Mouse (Mus musculus): ENCODE measurements at regions not wholly inside any gene's neighbourhood (a gene's known extent, or its start where the extent isn't known, plus 50 kb on each side); places are given as distances from the start of the nearest gene placed in this dataset.
"Not testable (repeated sequence)": the region's sequence is repeated elsewhere in the genome, so short reads cannot be mapped to it uniquely, and the experiment has no call there.

DNA sequence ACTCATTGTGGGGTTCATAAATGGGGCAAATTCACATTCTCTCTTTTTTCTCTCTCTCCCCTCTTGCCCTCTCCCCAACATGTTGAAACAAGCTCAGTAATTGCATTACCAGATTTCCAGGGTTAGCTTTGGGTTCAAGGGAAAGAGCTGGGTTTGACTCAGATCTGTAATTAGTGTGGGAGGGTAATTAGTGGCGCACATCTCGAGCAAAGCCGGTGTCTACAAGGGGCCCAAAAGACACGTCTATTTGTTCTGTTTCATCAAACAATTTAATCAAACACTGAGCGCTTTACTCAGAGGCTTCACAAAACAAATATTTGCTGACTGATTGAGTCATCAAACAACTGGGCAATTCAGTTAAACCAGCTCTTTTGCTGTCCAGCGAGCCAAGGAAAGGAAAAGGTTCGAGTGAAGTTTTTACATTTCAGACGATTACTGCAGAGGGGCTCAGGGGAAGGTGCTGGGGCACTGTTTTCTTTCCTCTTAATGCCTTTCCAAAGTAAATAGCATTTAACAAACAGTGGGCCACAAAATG, 193.6 kb upstream of the Six2 start:
- DNase-seq (ENCODE audit: low read depth): no peak

DNA sequence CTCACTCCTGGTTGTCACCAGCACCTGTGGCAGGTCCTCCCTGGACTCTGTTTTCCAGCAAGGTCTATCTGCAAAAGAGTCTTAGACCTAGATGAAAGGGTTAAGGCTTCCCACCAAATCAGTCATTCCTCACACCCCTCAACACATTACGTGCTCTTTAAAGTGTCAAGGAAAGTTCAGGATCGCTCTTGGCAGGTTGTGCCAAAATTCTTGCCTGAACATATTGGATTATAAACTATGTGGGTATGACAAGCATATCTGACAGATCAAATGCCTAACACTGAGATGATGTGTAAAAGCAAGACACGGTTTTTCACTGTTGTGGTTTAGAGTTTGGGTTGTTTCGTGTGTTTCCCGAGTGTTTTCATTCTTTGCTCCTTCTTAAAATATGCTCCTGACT, 193.0 kb upstream of the Six2 start:
- no peak for DNase-seq (ENCODE audit: low read depth)

DNA sequence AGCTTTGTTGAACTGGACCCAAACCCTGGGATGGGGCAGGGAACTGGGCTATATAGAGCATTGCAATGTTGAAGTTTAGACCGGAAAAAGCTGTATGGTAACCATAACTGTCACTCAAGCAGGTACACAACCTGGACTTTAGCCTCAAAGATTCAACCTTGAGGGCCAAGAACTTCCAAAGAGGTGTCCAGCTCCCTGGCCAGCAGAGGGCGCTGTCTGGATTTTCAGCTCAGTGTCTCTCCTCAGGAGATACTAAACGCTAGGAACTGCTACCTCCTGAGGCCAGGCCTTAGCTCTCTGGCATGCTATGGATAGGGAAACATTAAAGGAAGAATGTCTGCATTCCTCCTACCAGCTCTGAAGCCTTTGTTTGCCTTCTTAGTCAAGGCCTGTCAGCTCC, 189.4 kb upstream of the Six2 start:
- DNase-seq (ENCODE audit: low read depth): peak; percentile 14

GRCm38 (mm10) chr17:85876853-85877252, 188.8 kb upstream of the Six2 start:
- peak; percentile 15 for DNase-seq (ENCODE audit: low read depth)

DNA sequence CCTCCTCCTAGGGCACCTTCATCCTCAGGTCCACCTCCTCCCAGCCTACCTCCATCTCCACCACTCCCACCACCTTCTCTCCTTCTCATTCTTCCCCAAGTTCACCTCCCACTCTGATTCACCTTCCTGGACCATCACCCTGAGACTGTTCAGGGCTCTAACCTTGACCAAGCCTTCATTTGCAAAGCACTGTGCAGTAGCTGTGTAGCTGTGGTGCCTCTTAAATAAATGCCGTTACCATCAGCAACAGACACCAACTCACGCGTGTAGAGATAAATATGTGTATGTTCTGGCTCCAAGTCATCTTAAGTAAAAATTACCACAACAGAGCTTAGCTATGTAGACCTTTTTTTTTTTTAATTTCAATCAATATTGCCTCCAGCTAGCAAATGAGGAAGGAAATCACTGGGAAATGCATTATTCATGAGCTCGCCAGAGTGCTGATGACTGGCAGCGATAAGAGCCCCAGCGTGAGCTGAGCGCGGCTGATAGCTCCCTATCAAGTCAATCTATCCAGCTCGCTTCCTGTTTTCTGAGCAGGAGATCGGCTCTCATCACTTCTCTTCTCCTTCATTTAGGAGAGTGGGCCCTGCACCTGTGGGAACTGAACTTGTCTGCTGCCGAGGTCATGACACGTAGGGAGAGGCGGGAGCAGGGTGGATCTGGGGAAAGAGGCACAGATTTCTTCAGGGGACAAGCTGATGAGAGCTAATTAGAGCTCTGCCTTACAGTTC, 185.9 kb upstream of the Six2 start:
- peak; percentile 77 for DNase-seq (ENCODE audit: low read depth)

GRCm38 (mm10) chr17:85872903-85873413, 184.9 kb upstream of the Six2 start:
- DNase-seq (ENCODE audit: low read depth): no peak

- no peak for DNase-seq (ENCODE audit: low read depth)
These were observed 182.3 kb upstream of the Six2 start for GRCm38 (mm10) chr17:85870406-85870805.

DNA sequence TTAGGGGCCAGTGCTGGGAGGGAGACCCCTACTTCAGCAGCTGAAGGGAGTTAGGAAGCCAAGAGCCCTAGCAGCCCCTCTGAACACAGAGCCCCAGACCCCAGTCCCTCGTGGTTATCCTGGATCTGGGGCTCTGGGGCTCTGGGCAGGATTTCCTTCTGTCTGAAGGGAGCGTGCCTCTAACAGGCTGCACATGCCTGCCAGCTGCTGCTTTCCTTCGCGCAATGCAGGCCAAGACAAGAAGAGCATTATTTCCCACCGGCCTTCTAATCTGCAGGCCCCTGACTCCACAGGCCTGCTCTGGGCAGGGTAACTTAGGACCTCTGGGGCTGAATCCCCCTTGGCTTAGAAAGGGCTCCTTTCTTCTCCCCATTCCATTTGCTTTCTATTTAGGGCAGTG, 181.1 kb upstream of the Six2 start:
- DNase-seq (ENCODE audit: low read depth): no peak

DNA sequence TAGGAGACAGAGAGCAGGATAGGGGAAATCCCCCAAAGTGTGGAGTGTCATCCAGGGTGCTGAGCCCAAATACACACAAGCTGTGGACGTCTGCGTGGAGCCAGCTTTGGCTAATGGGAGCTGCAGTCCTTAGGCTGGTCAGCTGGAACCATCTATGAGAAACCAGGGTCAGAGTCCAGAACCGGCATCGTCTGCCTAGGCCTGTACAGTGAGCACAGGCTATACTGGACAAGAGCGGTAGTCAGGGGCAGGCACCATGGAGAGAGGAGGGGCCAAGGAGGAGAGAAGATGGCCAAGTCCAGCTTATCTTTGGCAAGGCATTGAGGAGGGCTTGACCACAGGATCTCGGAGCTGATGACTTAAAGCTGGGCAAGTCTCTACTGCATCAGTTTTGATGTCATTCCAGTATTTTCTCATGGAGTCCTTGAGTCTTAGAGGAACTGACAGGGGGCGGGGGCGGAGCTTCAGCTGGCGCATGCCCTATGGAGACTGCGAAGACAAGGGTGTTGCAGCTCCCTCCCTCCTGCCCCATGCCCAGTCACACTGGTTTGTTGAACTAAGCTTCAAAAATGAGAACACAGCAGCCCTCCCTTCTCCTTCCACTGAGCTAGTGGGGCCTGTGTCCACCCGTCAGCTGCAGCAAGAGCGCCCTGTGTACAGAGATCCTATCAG, 180.0 kb upstream of the Six2 start:
- no peak for DNase-seq (ENCODE audit: low read depth)

DNA sequence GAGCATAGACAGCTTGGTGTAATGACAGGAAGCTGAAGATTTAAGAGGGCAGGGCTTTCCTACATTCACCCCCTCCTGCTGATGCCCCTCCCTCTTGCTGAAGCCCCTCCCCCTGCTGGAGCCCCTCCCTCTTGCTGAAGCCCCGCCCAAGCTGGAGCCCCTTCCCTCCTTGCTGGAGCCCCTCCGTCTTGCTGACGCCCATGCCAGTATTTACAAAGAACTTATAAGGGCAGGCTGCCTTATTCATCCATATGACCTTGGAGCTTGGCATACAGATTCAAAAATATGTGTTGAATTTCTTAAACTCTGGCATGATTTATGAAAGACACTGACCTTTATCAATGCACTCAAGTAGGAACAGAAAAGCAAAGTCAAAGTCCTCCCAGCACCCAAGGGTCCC, 178.5 kb upstream of the Six2 start:
- no peak for DNase-seq (ENCODE audit: low read depth)

DNA sequence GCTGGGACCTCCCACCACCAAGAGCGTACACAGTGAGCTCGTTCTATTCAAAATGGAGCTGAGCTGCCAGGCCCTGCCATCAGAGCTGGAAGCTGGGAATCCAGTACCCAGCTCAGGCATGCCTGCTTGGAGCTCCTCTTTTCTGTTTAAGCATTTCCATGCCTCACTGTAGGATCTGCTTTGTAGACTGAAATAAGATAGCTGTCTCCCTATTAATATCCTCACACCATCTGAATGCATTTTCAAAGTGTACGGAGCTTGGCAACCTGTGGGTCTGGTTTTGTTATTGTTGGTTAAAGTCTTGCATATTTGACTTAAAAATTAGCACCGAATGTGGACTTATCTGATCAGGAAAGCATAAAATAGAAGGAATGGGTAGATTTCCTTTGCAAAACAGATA, 177.9 kb upstream of the Six2 start:
- DNase-seq (ENCODE audit: low read depth): no peak

- DNase-seq (ENCODE audit: low read depth): no peak
These were observed 173.3 kb upstream of the Six2 start for GRCm38 (mm10) chr17:85861328-85861727.

DNA sequence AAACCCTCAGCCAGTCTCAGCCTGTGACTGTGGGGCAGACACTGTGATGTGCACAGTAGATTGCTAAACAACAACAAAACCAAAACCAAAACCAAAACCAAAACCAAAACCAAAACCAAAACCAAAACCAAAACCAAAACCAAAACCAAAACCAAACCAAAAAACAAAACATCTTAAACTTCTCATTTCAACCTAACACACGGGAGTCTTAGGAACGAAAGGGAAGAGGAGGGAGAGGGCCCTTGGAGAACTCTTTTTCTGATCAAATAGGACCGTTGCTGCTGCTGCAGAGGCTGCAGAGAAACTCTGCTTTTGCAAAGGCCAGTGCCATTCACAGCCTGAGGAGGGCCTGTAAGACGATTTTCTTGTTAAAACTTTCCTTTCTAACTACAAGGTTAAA, 172.7 kb upstream of the Six2 start:
- no peak for DNase-seq (ENCODE audit: low read depth)

- DNase-seq (ENCODE audit: low read depth): no peak
These were observed 172.0 kb upstream of the Six2 start for GRCm38 (mm10) chr17:85859926-85860707.

GRCm38 (mm10) chr17:85858516-85858915, 170.4 kb upstream of the Six2 start:
- no peak for DNase-seq (ENCODE audit: low read depth)

- DNase-seq (ENCODE audit: low read depth): no peak
These were observed 169.8 kb upstream of the Six2 start for GRCm38 (mm10) chr17:85857705-85858472.

DNA sequence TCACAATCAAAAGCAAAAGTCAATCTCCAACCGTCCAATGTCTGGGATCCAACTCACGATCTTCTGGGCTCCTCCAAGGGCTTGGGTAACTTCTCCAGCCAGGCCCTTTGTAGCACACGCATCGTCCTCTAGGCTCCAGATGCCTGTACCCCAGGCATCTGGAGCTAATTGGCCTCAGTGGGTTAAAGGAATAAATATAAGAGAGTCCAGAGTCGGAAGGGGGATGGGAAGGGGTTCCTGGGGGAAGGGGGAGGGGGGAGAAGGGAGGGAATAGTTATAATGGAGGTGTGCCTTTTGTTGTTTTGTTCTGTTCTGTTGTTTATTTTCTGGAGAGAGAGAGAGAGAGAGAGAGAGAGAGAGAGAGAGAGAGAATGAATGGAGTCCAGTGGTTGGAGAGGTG, 168.8 kb upstream of the Six2 start:
- DNase-seq (ENCODE audit: low read depth): not testable (repeated sequence)

DNA sequence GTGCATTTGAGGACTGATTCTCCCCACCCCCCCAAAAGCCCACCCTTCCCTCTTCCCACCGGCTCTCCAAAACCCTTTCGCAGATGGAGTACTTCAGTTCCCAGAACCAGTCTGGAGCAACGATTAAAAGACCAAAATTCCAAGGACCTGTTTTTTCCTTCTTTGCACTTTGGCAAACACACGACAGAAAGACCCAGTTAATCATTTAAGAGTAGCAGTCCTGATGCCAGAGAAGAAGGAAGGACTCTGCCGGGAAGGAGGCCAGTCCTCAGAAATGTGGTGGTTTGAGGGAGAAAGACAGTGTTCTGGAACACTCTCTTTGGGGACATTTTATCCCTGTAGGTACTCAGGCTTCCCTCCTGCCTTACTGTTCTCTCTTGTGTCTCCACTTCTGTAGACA, 165.1 kb upstream of the Six2 start:
- DNase-seq (ENCODE audit: low read depth): no peak

DNA sequence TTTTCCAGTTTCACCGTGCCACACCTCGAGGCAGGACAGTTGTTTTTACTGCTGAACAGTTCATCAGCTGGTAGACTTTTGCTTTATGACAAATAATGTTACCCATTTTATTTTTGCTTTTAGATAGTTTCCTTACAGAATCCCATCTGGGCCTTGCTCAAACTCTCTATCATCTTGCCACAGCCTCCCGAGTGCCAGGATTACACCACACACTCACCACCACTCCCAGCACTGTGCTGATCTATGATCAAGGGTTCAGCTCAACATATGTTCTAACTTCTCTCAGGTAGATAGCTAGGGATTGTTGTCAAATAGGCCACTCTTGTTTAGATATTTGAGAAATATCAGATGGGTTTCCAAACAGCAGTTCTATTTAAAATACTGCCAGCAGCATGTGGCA, 160.5 kb upstream of the Six2 start:
- peak; percentile 11 for DNase-seq (ENCODE audit: low read depth)

- DNase-seq (ENCODE audit: low read depth): no peak
These were observed 159.7 kb upstream of the Six2 start for GRCm38 (mm10) chr17:85847756-85848155.

DNA sequence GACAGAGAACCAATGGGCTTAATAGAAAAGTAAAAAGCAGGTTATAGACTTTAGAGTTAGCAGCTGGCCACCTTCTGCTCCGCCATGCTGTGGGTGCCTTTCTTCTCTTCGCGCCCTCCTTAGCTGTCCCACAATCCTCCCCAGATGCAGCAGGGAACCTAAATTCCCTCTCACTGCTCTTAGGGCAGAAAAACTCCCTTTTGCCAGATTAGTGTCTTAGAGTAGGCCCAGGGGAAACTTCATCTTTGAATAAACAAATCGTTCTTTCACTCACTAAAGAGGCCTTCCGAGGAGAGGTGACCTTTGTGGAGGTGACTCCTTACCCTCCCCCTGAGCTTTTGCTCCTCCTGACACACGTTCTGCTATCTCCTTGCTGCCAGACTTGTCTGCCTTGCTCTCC, 157.0 kb upstream of the Six2 start:
- DNase-seq (ENCODE audit: low read depth): no peak

DNA sequence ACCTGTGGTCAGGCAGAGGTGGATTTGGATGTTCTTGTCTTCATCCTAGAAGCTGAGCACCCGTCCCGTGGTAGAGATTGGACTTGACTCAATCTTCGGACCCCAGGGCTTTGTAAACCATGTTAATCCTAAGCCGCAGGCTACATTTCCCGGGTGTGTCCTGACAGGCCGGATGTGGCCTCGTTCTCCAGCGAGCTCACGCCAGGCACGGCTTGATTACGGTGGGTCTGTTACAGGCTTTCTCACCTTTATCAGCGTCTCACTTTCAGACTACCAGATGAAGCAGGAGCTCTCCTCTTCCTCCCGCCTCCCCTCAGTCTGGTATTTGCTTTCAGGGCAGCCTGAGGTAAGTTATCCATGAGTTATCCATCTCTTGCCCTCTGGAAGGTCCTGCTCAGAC, 156.4 kb upstream of the Six2 start:
- no peak for DNase-seq (ENCODE audit: low read depth)

All from 416B (cell line).